In the genomic region with DNA sequence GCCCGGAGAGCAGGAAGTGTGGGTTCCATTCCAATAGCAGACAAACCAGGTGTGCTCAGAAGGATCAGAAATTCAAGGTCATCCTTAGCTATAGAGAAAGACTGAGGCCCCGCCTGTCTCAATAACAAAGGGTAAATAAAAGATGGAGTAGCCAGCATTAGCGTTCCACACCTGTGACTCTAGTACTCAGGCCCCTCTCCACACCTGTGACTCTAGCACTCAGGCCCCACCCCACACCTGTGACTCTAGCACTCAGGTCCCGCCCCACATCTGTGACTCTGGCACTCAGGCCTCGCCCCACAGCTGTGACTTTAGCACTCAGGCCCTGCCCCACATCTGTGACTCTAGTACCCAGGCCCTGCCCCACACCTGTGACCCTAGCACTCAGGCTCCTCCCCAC, we compare ENCODE assay signal across 26 mouse cellular contexts.
"Had no signal": no experiment of that assay in that cellular context is flagged by ENCODE, and none has a peak within 500 bp of the region (broad histone marks: within the 10 kb centered on the region; RNA-seq: fewer than 3 reads in every experiment).

No protein-coding gene starts in this region.

- H3K27ac ChIP-seq: heart, adult 2 months; heart, embryonic 13.5 days; heart, embryonic 15.5 days; hindbrain, embryonic 13.5 days; hindbrain, embryonic 15.5 days; kidney, embryonic 15.5 days; kidney, postnatal 0 days; limb, embryonic 10.5 days; limb, embryonic 12.5 days; liver, embryonic 13.5 days had no signal

- DNase-seq: gastrocnemius, postnatal 14 days; gastrocnemius, postnatal 36 days; heart, adult 11 months; heart, adult 2 months; heart, postnatal 14 days; heart, postnatal 36 days; kidney, adult 11 months; kidney, adult 2 months; kidney, adult 9 months; kidney, postnatal 14 days; kidney, postnatal 36 days; layer of hippocampus, adult 9-11 months; layer of hippocampus, postnatal 36 days; liver; liver, embryonic 13.5 days had no signal

- H3K9me3 ChIP-seq: heart, embryonic 13.5 days; heart, embryonic 15.5 days; hindbrain, embryonic 13.5 days; hindbrain, embryonic 15.5 days; kidney, embryonic 15.5 days; limb, embryonic 10.5 days; limb, embryonic 12.5 days; liver, embryonic 13.5 days had no signal

- H3K36me3 ChIP-seq: heart, embryonic 13.5 days; heart, embryonic 15.5 days; hindbrain, embryonic 13.5 days; hindbrain, embryonic 15.5 days; kidney, embryonic 15.5 days; limb, embryonic 10.5 days; limb, embryonic 12.5 days; liver, embryonic 13.5 days had no signal

- H3K4me2 ChIP-seq: heart, embryonic 11.5 days; heart, embryonic 13.5 days; heart, embryonic 15.5 days; hindbrain, embryonic 13.5 days; hindbrain, embryonic 15.5 days; kidney, embryonic 15.5 days; limb, embryonic 12.5 days; liver, embryonic 11.5 days; liver, embryonic 13.5 days had no signal

- ATAC-seq: intestine, embryonic 16.5 days had no signal

- H3K9ac ChIP-seq: heart, embryonic 13.5 days; heart, embryonic 15.5 days; hindbrain, embryonic 13.5 days; hindbrain, embryonic 15.5 days; kidney, embryonic 15.5 days; limb, embryonic 12.5 days; liver, embryonic 13.5 days had no signal

- H3K27me3 ChIP-seq: hindbrain, embryonic 15.5 days; kidney, embryonic 15.5 days had no signal

- H3K4me3 ChIP-seq: heart, adult 2 months; heart, embryonic 13.5 days; heart, embryonic 15.5 days; hindbrain, embryonic 13.5 days; hindbrain, embryonic 15.5 days; kidney, embryonic 15.5 days; limb, embryonic 10.5 days; limb, embryonic 12.5 days; liver, embryonic 13.5 days had no signal
